Mouse (Mus musculus) heart, embryonic 13.5 days (tissue): ENCODE data around the gene Il12b. TPM values are rescaled to one million over a fixed set of nuclear protein-coding genes. Genes with fewer than 3 reads are reported as not detected.

Source experiments
- ATAC-seq: fragments of 200-750 bp; cut with Nextera tagmentation; 2 replicates; pipeline ENCODE4 v1.8.0; 2017; ENCODE audit warnings: moderate TSS enrichment; ENCODE audit not compliant: insufficient number of reproducible peaks, low FRiP score, low TSS enrichment; ENCODE audit errors: extremely low read depth
- H3K27ac ChIP-seq: fragments of 300-500 bp; sonication (generic); replicated peaks from 2 replicates; pipeline ENCODE4 v1.5.1; 2015; ENCODE audit warnings: moderate library complexity, mild to moderate bottlenecking, inconsistent platforms
- H3K27me3 ChIP-seq: fragments of 300-500 bp; sonication (generic); replicated peaks from 2 replicates; pipeline ENCODE4 v1.6.1; 2015; ENCODE audit warnings: mild to moderate bottlenecking, inconsistent platforms
- H3K36me3 ChIP-seq: fragments of 300-500 bp; sonication (generic); 2 replicates; pipeline ENCODE4 v1.6.1; 2015; ENCODE audit warnings: mild to moderate bottlenecking, inconsistent platforms
- H3K4me1 ChIP-seq: fragments of 300-500 bp; sonication (generic); 2 replicates; pipeline ENCODE4 v1.6.1; 2015; ENCODE audit warnings: inconsistent platforms
- H3K4me2 ChIP-seq: fragments of 300-500 bp; sonication (generic); 2 replicates; pipeline ENCODE4 v1.6.1; 2015; ENCODE audit warnings: inconsistent platforms, mild to moderate bottlenecking, moderate library complexity
- H3K4me3 ChIP-seq: fragments of 300-500 bp; sonication (generic); 2 replicates; pipeline ENCODE4 v1.5.1; 2015; ENCODE audit warnings: moderate library complexity, mild to moderate bottlenecking, inconsistent platforms
- H3K9ac ChIP-seq: fragments of 300-500 bp; sonication (generic); 2 replicates; pipeline ENCODE4 v1.6.1; 2015; ENCODE audit warnings: inconsistent platforms, mild to moderate bottlenecking, moderate library complexity
- H3K9me3 ChIP-seq: fragments of 300-500 bp; sonication (generic); 2 replicates; pipeline ENCODE4 v1.6.1; 2016; ENCODE audit warnings: inconsistent platforms
- WGBS: fragments of 180-500 bp; shearing (Covaris S2); methylation state at CpG from one replicate; pipeline ENCODE4 v1.1.7; 2015; ENCODE audit warnings: mixed read lengths; 5-methylcytosine and 5-hydroxymethylcytosine counted together
- polyA plus RNA-seq: library from polyadenylated mRNA; unstranded; fragments of >200 nt; fragmentation: Nextera tagmentation; extraction: Ambion mirVana; gene quantifications from 2 replicates; pipeline ENCODE4 v1.2.1, GENCODE M21; 2015

Il12b gene
- polyA plus RNA-seq, 1 experiment from 2014 or later = 0.09 TPM

- Histone ChIP-seq H3K27me3 (peaks cover 6% of the 10 kb centered on the region; the same call in 1 of the 2 replicates), H3K36me3 (no peaks in the 10 kb centered on the region), H3K9ac (no peak overlapping the region), H3K4me1 (0 out of 2 replicates have a peak, but pooled peaks cover 3% of the 10 kb centered on the region), H3K4me3 (no peak overlapping the region), H3K4me2 (no peak overlapping the region), H3K9me3 (no peaks in the 10 kb centered on the region), H3K27ac (no peak overlapping the region)
- WGBS = 72% methylated on average over 8 of the region's 8 CpGs
- no peak for ATAC-seq
Observed at GRCm38 (mm10) chr11:44412276-44412675, 12.4 kb downstream of the Il12b start.

- Histone ChIP-seq H3K4me1 (no peaks in the 10 kb centered on the region), H3K27me3 (peaks cover 11% of the 10 kb centered on the region; the same call in 1 of the 2 replicates), H3K9ac (no peak overlapping the region), H3K9me3 (no peaks in the 10 kb centered on the region), H3K4me3 (no peak overlapping the region), H3K4me2 (no peak overlapping the region), H3K36me3 (no peaks in the 10 kb centered on the region), H3K27ac (no peak overlapping the region)
- WGBS = 82% methylated on average over 3 of the region's 3 CpGs
- ATAC-seq = no peak
Observed at GRCm38 (mm10) chr11:44413371-44413770, 13.5 kb downstream of the Il12b start.

GRCm38 (mm10) chr11:44414605-44415004 lies 14.7 kb downstream of the Il12b start:
- 78% methylated on average over 3 of the region's 3 CpGs for WGBS
- Histone ChIP-seq H3K4me3 (no peak overlapping the region), H3K4me1 (no peaks in the 10 kb centered on the region), H3K27ac (no peak overlapping the region), H3K4me2 (no peak overlapping the region), H3K9me3 (no peaks in the 10 kb centered on the region), H3K36me3 (no peaks in the 10 kb centered on the region), H3K9ac (no peak overlapping the region), H3K27me3 (peaks cover 11% of the 10 kb centered on the region; the same call in 1 of the 2 replicates)
- ATAC-seq = no peak

GRCm38 (mm10) chr11:44417403-44417802 lies 17.5 kb downstream of the Il12b start:
- peaks cover under 1% of the 10 kb centered on the region; the same call in 1 of the 2 replicates for H3K4me1 ChIP-seq
- no peak overlapping the region for H3K27ac ChIP-seq
- no peak for ATAC-seq
- H3K4me2 ChIP-seq = no peak overlapping the region
- H3K36me3 ChIP-seq = no peaks in the 10 kb centered on the region
- H3K27me3 ChIP-seq = 0 out of 2 replicates have a peak, but pooled peaks cover 7% of the 10 kb centered on the region
- H3K9ac ChIP-seq = no peak overlapping the region
- no peak overlapping the region for H3K4me3 ChIP-seq
- no peaks in the 10 kb centered on the region for H3K9me3 ChIP-seq
- WGBS = 54% methylated on average over 1 of the region's 1 CpGs

- Histone ChIP-seq H3K9ac (no peak overlapping the region), H3K4me3 (no peak overlapping the region), H3K4me1 (peaks cover 8% of the 10 kb centered on the region), H3K27ac (no peak overlapping the region), H3K27me3 (peaks cover 9% of the 10 kb centered on the region; the same call in 1 of the 2 replicates), H3K36me3 (no peaks in the 10 kb centered on the region), H3K4me2 (peak overlapping the region; percentile 16; the same call in 1 of the 2 replicates), H3K9me3 (no peaks in the 10 kb centered on the region)
- ATAC-seq = no peak; the same call in 1 of the 2 replicates
- WGBS = 42% methylated on average over 10 of the region's 10 CpGs
Observed at GRCm38 (mm10) chr11:44422337-44423111, 22.7 kb downstream of the Il12b start.

GRCm38 (mm10) chr11:44423261-44423660 lies 23.4 kb downstream of the Il12b start:
- Histone ChIP-seq H3K4me3 (no peak overlapping the region), H3K27me3 (peaks cover 4% of the 10 kb centered on the region; the same call in 1 of the 2 replicates), H3K4me2 (no peak overlapping the region), H3K4me1 (peaks cover 8% of the 10 kb centered on the region), H3K9me3 (no peaks in the 10 kb centered on the region), H3K27ac (no peak overlapping the region), H3K9ac (no peak overlapping the region), H3K36me3 (no peaks in the 10 kb centered on the region)
- 29% methylated on average over 6 of the region's 6 CpGs for WGBS
- no peak for ATAC-seq

GRCm38 (mm10) chr11:44423955-44424354 lies 24.1 kb downstream of the Il12b start:
- WGBS = 66% methylated on average over 5 of the region's 5 CpGs
- H3K27ac ChIP-seq = no peak overlapping the region

GRCm38 (mm10) chr11:44425006-44425405 lies 25.1 kb downstream of the Il12b start:
- Histone ChIP-seq H3K9ac (no peak overlapping the region), H3K4me2 (no peak overlapping the region), H3K4me1 (peaks cover 8% of the 10 kb centered on the region), H3K36me3 (no peaks in the 10 kb centered on the region), H3K27ac (no peak overlapping the region), H3K27me3 (peaks cover 4% of the 10 kb centered on the region; the same call in 1 of the 2 replicates), H3K9me3 (no peaks in the 10 kb centered on the region), H3K4me3 (no peak overlapping the region)
- no peak for ATAC-seq
- 70% methylated on average over 8 of the region's 8 CpGs for WGBS

More at GRCm38 (mm10) chr11:44423955-44424354, 24.1 kb downstream of the Il12b start:
- no peaks in the 10 kb centered on the region for H3K36me3 ChIP-seq
- H3K9me3 ChIP-seq = no peaks in the 10 kb centered on the region
- H3K4me1 ChIP-seq = peaks cover 8% of the 10 kb centered on the region
- no peak overlapping the region for H3K4me3 ChIP-seq
- no peak for ATAC-seq
- H3K27me3 ChIP-seq = peaks cover 4% of the 10 kb centered on the region; the same call in 1 of the 2 replicates
- no peak overlapping the region for H3K4me2 ChIP-seq
- no peak overlapping the region for H3K9ac ChIP-seq

GRCm38 (mm10) chr11:44425626-44426025 lies 25.8 kb downstream of the Il12b start:
- Histone ChIP-seq H3K4me2 (no peak overlapping the region), H3K27me3 (peaks cover 4% of the 10 kb centered on the region; the same call in 1 of the 2 replicates), H3K36me3 (no peaks in the 10 kb centered on the region), H3K9me3 (no peaks in the 10 kb centered on the region), H3K27ac (no peak overlapping the region), H3K4me3 (no peak overlapping the region), H3K4me1 (peaks cover 8% of the 10 kb centered on the region), H3K9ac (no peak overlapping the region)
- ATAC-seq = no peak
- WGBS = 52% methylated on average over 6 of the region's 6 CpGs

GRCm38 (mm10) chr11:44427951-44428350 lies 28.1 kb downstream of the Il12b start:
- H3K4me3 ChIP-seq = no peak overlapping the region
- H3K27me3 ChIP-seq = peaks cover 4% of the 10 kb centered on the region; the same call in 1 of the 2 replicates
- WGBS = 60% methylated on average over 2 of the region's 2 CpGs
- H3K9me3 ChIP-seq = no peaks in the 10 kb centered on the region
- H3K4me1 ChIP-seq = peaks cover 3% of the 10 kb centered on the region
- H3K36me3 ChIP-seq = no peaks in the 10 kb centered on the region
- H3K9ac ChIP-seq = no peak overlapping the region
- ATAC-seq = no peak
- H3K4me2 ChIP-seq = no peak overlapping the region
- H3K27ac ChIP-seq = no peak overlapping the region

GRCm38 (mm10) chr11:44430036-44430435 lies 30.2 kb downstream of the Il12b start:
- H3K9ac ChIP-seq = no peak overlapping the region
- H3K27me3 ChIP-seq = no peaks in the 10 kb centered on the region
- no peak overlapping the region for H3K4me3 ChIP-seq
- no peak overlapping the region for H3K27ac ChIP-seq
- no peak overlapping the region for H3K4me2 ChIP-seq
- ATAC-seq = no peak
- H3K36me3 ChIP-seq = no peaks in the 10 kb centered on the region
- no peaks in the 10 kb centered on the region for H3K9me3 ChIP-seq
- WGBS = 85% methylated on average over 3 of the region's 3 CpGs
- H3K4me1 ChIP-seq = no peaks in the 10 kb centered on the region

GRCm38 (mm10) chr11:44437786-44438185 lies 37.9 kb downstream of the Il12b start:
- WGBS = 80% methylated on average over 6 of the region's 6 CpGs

More at GRCm38 (mm10) chr11:44437786-44438185, 37.9 kb downstream of the Il12b start:
- H3K9ac ChIP-seq = no peak overlapping the region
- no peak for ATAC-seq
- H3K4me3 ChIP-seq = no peak overlapping the region
- H3K36me3 ChIP-seq = no peaks in the 10 kb centered on the region
- H3K27ac ChIP-seq = no peak overlapping the region
- H3K9me3 ChIP-seq = no peaks in the 10 kb centered on the region
- H3K27me3 ChIP-seq = no peaks in the 10 kb centered on the region
- H3K4me1 ChIP-seq = no peaks in the 10 kb centered on the region
- no peak overlapping the region for H3K4me2 ChIP-seq
